Mouse (Mus musculus) cerebellum, postnatal 25 days (tissue): ENCODE measurements around the gene Gja4.

Experiments used
- DNase-seq, 2 experiments: peaks; one replicate each; pipeline ENCODE4 v3.0.0; 2021; ENCODE audit warnings: mixed read lengths in 2 of 2

The Gja4 gene

DNA sequence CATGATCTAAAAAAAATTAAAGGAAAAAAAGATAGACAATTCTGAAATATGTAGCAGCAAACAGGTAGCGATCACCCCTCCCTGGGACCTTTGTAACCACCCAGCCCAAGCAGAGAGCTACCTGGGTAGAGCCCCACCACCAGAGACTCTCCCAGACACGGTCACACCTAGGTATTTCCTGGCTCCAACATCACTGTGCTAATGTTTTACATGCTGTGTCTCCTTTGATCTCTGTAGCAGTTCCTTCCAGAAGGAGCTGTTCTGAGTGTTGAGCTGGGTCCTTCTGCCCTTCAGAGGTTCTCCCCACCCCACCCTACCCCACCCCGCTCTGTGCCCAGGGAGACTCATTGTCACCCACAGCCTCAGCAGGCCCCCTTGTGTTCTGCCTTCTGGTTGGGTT lies 9.8 kb upstream of the Gja4 start:
- no peak for DNase-seq

DNA sequence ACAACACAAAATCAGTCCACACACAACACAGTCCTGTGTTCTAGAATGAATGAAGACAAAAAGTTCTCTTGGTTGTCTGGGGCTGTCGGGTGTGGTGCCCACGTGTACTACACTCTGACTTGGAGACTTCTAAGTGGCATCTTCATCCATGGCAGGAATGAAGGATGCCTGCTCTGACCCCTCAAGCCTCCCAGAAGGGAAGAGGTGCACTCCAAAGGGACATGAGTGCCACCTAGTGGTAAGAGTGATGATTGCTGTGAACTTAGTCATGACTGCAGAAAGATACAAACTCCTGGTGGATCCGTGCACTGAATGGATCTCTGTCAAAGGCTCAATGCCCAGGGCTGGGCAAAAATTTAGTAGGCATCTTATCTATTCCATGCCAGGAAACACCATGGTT lies 5.8 kb upstream of the Gja4 start:
- peak; percentile 59 to 83 for DNase-seq

DNA sequence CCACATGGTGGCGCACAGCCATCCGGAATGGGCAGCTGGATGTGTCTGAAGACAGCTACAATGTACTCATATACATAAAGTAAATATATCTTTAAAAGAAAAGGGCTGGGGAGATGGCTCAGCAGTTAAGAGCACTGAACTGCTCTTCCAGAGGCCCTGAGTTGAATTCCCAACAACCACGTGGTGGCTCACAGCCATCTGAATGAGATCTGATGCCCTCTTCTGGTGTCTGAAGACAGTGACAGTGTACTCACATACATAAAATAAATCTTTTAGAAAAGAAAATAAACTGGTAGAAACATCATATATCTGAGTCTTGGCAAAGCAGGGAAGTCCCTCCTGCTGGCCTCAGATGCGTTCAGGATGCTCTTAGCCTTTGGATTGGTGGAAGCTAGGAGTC lies 3.3 kb upstream of the Gja4 start:
- DNase-seq = no peak

DNA sequence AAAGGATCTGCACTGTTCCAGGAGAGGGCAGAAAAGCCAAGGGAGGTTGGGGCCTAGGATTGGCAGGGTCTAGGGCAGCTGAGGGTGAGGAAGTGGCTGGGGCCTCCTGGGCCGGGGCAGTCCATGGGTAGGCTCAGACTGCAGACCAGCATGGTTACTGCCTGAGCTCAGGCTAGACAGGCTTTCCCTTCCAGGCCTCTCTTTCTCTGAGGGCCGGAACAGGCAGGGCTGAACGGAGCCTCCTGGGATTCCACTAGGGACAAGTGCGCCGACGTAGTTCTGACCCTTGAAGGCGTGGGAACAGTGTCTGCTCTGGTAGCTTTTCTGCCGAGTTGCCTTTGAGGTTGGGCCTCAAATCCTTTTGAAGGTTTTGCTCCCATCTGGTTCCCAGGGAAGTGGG lies 1.9 kb upstream of the Gja4 start:
- DNase-seq = no peak

DNA sequence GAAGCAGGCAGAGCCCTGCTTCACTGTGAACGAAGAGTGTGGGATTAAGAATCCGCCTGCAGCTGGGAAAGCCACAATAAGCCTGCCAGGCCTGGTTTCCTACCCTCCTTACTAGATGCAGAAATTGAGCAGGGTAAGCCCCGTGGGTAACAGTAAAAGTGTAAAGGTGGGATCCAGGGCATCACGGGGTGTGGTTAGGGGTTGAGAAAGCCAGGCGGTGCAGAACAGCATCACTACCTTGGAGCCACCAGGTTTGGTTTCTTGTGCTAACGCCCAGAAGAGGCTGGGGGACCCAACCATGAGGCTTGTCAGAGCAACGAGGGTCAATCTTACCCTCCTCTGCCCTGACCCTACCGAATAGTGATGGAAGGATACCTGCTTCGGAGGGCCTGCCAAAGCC lies 746 bp upstream of the Gja4 start:
- DNase-seq = no peak

DNA sequence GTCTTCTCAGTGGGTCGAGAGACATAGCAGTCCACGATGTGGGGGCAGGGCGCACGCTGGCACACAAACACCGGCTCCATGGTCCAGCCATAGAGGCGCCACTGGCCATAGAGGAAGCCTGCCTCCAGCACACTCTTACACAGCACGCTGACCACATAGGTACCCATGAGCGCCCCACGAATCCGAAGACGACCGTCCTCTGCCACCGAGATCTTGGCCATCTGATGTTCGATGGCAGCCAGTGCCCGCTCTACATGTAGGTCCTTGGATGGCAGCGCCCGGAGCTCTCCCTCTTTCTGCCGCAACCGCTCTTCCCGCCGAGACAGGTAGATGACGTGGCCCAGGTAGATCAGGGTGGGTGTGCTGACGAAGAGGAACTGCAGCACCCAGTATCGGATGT lies 1.5 kb downstream of the Gja4 start:
- no peak for DNase-seq

DNA sequence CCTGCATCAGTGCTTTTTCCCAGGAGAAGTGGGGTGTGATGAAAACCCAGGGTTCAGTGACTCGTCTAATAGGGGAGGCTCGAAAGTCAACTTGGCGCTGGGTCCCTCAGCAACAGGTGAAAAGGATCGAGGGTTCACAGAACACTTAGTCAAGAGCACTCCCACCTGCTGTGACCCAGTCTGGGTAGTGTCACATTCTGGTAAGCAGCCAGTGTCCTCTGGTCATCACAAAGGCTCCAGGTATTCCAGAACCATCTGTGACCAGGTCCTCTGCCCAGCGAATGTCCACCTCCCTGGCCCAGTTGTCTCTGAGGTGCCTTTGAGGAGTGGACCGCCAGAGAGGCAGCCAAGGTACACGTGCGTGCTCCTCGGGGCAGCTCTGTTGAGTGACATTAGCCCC lies 2.3 kb downstream of the Gja4 start:
- DNase-seq = peak; percentile 27 to 52

DNA sequence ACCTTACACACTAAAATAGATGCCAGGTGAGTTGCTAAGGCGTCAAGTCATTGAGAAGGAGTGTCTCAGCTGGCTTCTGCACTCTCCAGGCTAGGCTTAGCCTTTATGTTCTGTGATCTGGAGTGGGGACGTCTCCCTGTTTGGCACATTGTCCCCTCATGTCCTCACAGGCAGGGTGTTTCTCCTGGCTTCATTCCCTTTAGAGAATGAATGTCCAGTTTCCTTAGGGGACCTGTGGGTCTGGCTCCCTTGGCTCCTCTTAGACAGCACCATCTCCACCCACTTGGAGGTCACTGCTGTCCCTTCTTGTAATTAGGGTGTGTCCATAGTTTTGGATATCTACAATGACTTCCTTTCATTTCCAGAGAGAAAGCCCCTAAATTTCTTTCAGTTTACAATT lies 6.9 kb downstream of the Gja4 start:
- DNase-seq = no peak

DNA sequence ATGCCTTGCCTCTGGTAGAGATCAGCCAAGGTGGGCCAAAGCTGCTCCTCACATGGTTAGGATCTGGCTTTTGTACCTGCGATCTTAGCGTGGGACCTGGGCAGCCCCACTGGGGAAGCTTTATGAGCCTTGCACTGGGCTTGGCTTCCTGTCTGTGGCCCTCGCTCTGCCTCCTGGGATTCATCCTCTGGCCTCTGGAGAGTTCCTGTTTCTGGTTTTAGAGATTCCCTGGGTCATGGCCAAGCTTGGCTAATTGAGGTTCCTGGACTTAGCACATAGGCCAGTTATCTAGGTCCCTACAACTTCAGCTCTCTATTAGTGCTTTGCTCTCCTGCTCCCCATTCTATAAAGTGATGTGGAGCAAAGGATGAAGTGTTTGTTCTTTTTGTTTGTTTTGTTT lies 10.0 kb downstream of the Gja4 start:
- DNase-seq = no peak

DNA sequence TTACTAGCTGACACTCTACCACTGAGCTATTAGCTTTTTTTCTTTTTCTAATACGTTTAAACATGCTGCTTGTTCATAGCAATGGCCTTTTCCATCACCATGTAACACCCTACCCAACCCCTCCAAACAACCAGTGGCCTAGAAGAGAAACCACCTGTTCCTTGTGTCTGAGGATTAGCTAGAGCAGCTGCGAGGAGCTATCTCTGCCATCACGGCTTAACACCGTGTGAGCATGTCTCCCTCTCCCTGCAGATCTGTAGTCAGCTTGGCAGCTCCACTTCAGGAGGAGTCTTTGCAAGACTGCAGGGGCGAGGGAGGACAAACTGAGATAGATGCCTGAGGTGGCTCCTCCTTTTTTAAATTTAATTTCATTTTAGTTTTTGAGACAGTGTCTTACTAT lies 13.3 kb downstream of the Gja4 start:
- no peak for DNase-seq

DNA sequence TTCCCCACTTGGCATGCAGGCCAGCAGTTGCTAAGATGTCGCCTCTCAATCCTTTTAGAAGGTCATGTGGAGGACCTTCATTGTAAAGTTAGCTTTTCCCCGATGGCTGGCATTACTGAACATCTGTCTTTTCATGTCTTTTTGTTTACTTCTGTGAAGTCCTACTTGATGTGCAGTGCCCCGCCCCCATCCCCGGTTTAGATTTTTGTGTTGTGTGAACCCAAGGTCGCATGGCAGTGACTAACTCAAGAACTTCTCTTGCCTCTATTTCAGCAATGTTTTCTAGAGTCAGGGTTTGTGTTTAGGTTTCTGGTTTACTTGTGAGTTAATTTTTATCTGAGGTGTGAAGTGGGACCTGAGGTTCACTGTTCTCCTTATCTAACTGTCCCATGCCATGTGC lies 21.2 kb downstream of the Gja4 start:
- DNase-seq = no peak

DNA sequence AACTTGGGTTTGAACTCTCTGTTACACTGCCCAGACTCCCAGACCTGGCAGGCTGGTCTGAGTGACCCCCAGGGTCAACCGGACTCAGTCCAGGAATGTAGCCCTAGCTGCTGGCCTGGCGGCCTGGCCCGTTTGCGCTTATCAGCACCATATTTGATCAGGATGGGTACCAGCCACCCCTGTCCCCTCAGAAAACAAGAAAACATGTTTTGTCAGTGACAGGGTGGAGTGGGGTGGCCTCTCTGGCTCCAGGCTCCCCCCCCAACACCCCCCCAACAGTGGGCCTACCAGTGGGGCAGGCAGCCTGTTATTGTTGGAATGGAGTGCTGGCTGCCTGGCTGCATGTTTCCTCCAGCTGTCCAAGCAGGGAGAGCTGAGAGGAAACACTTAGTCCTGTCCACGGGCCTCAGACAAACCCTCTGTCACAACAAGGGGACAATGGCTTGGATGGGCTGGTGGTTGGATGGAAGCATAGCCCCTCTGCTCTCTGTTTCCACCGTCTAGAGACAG lies 24.7 kb downstream of the Gja4 start:
- no peak for DNase-seq

DNA sequence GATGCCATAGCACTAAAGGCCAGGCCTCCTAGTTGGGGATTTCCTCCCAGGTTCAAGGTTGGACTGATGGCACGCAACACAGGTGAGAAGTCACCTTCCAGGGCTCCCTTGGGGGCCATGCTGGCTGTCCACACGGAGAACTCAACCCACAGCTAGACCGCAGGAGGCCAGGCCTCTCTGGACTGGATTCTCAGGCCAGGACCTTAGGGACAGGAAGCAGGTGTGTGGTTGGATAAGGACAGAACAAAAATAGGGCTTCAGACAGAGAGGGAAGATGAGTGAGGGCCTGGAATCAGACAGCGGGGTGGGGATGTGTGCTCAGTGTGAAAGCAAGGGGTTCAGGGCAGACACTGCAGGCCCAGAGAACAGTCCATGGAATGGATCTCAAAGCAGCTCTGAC lies 26.9 kb downstream of the Gja4 start:
- no peak for DNase-seq

DNA sequence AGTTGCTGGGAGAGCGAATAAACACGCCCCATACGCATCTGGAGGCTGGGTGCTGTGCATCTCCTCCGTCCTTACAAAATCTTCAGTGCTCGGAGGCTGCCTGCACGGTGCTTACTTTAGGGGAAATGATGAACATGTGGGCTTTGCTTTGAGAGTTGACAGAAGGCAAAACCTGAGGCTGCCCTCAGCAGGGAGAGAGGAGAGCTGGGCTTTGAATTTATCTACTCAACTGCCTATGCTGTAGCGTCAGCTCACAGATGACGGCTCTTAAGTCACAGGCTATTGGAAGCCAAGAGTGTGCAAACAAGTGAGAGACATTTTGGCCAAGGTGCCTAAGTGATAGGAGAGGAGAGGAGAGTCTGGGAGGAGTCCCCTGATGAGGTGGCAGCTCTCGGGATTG lies 34.6 kb downstream of the Gja4 start:
- no peak for DNase-seq

DNA sequence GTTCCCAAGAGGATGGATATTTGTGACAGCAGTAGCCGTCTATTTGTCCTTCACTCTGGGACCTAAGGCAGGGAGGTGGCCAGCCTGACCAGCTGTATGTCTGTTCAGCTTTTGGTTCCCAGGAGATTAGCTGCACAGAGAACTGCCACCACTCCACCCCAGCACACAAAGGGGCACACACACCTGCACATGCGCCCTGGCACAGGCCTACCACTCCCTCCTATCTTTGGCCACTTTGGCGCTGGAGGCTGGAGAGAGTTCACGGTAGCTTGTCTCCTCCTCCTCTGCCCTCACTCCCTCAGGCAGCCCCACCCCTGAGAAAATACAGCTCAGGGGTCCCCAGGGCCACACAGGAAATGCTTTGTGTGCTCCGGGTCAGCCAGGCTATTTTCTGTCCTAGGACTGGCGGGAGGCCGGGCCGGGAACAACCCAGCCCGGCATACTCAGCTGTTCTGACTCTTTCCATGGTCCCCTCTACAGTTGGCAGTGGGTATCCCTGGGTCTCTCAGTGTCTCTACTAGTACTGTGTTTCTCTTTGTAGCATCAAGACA lies 35.3 kb downstream of the Gja4 start:
- DNase-seq = no peak

DNA sequence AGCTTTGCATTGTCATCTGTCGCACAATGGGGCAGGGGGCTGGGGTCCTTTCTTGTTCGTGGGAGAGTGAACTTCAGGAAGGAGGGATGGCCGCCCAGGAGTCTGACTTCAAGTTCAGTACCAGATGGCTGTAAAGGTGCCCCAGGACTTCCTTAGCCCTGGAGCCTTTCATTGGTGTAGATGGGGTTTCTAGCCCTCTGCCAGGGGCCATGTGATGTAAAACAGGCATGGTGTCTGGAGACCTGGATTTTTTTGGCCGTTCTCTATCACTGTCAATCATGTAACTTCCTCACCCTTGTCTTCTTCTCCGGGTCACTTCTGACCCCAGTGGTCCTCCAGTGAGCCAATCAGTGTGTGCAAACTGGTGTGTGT lies 49.7 kb downstream of the Gja4 start:
- no peak for DNase-seq

DNA sequence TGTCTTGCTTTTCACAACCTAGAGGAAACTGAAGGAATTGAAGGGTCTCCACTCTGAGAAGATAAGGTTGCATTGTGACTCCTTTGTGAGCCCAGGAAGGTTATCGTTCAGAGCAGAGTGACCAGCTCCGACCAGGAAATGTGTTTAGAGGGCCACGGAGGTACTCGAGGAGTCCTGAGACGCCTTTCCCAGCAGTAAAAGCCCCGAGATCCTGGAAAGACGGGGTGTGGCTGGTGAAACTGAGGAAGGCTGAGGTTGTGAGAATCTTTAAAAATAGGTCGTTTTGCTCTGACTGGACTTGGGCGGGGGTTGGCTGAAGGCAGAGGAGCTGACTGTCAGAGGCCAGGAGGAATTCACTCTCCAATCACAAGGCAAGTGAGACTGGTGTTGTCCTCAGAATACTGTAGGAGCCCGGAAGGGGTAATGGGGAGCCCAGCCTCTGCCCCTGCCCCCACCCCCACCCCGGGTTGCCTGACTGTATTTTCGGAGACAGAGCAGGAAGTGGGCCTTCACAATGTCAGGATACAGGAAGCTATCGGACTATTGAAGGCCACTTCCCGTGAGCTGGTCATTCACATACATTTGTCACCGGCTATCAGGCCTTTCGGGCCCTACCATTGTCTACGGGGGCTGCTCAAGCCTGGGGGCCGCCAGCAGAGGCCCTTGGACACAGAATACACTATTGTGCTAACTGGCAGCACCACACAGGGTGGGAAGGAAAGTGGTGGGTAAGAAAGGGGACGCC lies 50.2 kb downstream of the Gja4 start:
- no peak for DNase-seq

DNA sequence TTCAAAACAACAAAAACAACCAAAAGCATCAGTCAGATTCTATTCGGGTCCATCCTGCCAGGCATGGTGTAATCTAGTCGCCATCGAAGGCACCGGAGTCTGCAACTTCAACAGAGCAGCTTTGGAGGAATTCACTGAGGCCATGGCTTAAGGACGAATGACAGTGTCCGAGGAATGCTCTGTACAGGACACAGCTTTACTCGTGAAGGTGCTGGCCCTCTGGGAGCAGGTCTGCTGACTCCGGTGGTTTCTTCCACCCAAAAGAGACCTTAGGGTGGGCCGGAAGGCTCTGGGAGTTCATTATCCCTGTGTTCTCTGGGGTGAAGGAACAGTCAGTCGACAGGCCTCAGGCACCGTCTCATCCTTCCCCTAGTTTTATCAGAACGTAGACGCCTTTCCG lies 52.2 kb downstream of the Gja4 start:
- no peak for DNase-seq
